Mouse (Mus musculus) bone marrow macrophage, adult 2 months (primary cell): ENCODE measurements at regions not wholly inside any gene's neighbourhood (a gene's known extent, or its start where the extent isn't known, plus 50 kb on each side); places are given as distances from the start of the nearest gene placed in this dataset.

Source experiments
- CTCF ChIP-seq: IDR thresholded peaks from 2 replicates; pipeline ENCODE4 v1.5.1; 2012; ENCODE audit warnings: low read depth, mild to moderate bottlenecking, low read length, moderate library complexity
- POLR2A ChIP-seq: IDR thresholded peaks from 2 replicates; pipeline ENCODE4 v1.6.1; 2012; ENCODE audit warnings: mild to moderate bottlenecking, low read depth, low read length, borderline replicate concordance

- no peak for TF ChIP-seq CTCF
- no peak for TF ChIP-seq POLR2A
Measured at GRCm38 (mm10) chr2:166355944-166356343, 200.5 kb upstream of the Sulf2 start.
